Mouse (Mus musculus) cerebellum, adult 11-12 months (tissue): Measurements from ENCODE around the gene Nprl3.
"Not testable (repeated sequence)": the region's sequence is repeated elsewhere in the genome, so short reads cannot be mapped to it uniquely, and the experiment has no call there.

Experiments
- DNase-seq: peaks from one replicate; pipeline ENCODE4 v3.0.0; 2022

The Nprl3 gene

GRCm38 (mm10) chr11:32283091-32283777, 15.7 kb upstream of the Nprl3 start, which contains the start of gene Hba-a1:
Gene Hba-a1 (plus strand): TSS chr11:32283511.
- not testable (repeated sequence) for DNase-seq

DNA sequence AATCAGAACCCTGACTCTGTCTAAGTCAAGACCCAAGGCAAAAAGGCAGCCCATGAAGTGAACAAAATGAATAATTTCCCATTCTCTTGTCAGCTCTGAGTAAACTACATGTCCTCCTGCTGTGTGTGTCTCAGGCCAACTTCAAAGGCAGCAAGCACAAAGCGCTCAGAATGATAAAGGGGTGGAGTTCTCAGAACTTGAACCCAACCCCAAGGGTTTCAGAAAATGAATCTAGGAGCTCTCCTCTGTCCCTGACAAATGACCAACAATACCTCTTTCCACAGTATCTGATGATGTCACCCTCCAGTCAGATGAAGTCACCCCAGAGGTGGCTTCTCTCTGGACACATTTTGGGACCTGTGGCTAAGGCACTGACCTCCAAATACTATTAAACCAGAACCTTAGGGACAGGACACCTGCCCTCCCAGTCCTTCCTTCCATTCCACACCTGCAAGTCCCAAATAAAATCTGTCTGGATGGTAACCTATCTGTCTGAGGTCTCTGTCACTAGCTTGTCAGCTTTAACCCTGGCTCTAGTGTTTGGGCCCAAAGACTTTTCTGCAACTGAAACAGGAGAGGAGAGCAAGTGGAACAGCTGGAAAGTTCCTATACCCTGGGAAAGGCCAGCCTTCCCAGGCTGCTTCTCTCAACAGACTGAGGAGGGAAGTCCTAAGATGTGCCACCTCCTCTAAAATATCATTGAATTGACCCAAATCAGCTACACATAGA, 14.1 kb upstream of the Nprl3 start:
- no peak for DNase-seq

GRCm38 (mm10) chr11:32280646-32281045, 13.1 kb upstream of the Nprl3 start:
- no peak for DNase-seq

GRCm38 (mm10) chr11:32278458-32278957, 11.0 kb upstream of the Nprl3 start:
- no peak for DNase-seq

DNA sequence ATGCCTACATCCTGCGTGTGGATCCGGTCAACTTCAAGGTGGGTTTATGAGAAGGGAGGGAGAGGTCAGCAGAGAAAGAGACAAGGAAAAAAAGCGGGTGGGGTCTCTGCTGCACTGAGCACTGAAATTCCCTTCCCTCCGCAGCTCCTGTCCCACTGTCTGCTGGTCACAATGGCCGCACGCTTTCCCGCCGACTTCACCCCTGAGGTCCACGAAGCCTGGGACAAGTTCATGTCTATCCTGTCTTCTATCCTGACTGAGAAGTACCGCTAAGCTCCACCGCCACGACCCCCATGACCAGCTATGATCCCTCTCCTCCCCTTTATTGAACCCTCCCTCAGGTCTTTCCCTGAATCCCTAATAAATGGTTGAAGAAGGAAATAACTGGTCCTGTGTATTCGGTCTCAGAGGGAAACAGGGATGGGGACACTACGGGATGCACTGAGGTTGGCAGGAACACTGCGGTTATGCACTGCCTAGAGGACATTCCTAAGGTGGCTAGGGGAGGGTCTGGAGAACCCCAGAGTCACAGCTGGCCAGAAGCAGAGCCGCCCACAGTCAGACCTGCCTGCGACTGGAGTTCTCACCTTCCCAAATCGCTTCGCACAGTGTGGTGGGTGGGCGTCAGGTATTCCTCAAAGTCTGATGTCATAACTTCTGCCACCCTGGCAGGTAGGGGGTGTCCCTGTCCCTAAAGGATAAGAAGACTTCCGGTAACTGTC, 10.4 kb upstream of the Nprl3 start:
- no peak for DNase-seq

GRCm38 (mm10) chr11:32276347-32276746, 8.8 kb upstream of the Nprl3 start, which contains the start of gene Hba-x:
Gene Hba-x (plus strand): TSS chr11:32276400.
- no peak for DNase-seq

- DNase-seq, result no peak
Measured at GRCm38 (mm10) chr11:32271178-32271577, 3.7 kb upstream of the Nprl3 start.

DNA sequence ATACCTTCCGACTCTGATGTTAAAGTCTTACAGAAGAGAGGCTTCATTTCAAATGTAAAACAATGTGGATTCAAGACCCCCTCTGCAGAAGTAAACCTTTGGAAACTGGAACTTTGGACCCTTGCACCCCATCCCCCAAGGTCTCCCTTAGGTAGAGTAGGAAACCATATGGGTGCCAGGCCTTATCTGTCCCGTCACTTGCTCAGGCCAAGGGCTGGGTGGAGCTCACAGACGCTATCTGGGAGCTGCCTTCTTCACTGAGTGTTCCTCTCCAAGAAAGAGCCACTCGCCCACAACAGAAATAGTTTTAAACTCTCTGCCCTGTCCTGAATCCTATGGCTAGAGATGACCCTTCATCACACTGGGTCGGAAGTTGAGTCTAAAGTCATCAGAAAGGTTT, 1.4 kb upstream of the Nprl3 start:
- no peak for DNase-seq

DNA sequence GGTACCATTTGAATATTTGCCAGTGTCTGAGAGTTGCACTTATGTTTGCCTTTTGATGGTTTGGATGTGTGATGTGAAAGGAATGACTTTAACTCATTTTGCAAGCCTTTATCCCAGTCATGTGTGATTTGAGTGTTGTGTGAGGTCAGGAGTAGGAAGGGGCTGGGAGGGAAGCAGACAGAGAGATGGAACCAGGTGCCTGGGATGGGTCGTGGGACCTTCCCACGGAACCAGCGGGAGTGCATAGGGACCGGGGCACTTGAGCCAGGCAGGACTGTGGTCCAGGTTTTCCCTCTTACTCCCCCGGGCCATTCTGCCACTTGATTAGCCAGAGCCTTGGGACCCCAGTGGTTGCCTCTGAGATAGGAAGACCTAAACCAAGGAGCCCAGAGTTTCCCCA, 457 bp upstream of the Nprl3 start:
- peak; percentile 37 for DNase-seq

- no peak for DNase-seq
Measured at GRCm38 (mm10) chr11:32266776-32267175, 731 bp downstream of the Nprl3 start.

DNA sequence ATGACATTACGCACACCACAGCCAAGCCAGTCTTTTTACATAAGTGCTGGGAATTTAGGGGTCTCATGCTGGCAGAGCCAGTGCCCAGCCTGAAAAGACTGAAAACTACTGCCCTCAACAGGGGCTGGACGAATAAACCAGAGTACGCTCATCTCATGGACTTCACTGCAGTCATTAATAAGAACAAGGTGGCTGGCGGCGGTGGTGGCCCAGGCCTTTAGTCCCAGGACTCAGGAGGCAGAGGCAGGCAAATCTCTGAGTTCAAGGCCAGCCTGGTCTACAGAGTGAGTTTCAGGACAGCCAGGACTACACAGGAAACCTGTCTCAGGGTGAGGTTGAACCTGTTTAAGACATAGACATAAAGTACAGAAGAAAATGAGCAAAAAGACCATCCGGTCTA, 1.3 kb downstream of the Nprl3 start:
- DNase-seq, result no peak

GRCm38 (mm10) chr11:32265117-32265738, 2.3 kb downstream of the Nprl3 start:
- DNase-seq, result no peak

DNA sequence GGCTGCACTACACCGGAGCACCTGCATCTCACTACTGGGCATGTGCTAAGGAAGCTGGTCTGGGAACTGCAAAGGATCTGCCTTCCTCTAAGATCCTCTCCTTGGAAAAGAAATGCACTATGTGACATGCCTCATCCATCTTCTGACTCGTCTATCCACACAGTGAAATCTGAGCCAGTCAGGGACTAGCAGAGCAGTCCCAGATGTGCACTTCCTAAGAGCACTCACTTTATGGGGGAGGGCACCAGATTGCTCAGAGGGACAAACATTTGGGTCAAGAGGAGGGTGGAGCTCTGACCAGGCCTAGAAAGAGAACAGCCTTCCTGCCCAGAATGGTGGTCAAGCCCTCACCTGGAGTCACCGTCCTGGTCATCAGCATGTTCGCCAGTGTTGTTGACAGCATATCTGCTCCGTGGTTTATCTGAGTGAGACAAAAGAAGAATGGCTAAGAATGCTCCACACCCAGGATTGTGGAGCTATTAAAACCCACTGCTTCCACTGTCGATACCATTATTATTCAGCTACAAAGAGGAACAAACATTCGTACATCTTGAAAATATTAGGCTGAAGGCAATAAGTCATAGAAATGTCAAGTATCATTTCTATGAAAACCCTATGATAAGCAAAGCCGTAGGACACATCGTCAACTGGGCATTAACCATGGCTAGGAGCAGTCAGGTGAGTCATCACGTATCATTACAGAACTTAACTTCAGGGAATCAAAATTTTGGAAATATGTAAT, 4.7 kb downstream of the Nprl3 start:
- no peak for DNase-seq

GRCm38 (mm10) chr11:32256566-32256965, 10.9 kb downstream of the Nprl3 start:
- DNase-seq, result no peak

DNA sequence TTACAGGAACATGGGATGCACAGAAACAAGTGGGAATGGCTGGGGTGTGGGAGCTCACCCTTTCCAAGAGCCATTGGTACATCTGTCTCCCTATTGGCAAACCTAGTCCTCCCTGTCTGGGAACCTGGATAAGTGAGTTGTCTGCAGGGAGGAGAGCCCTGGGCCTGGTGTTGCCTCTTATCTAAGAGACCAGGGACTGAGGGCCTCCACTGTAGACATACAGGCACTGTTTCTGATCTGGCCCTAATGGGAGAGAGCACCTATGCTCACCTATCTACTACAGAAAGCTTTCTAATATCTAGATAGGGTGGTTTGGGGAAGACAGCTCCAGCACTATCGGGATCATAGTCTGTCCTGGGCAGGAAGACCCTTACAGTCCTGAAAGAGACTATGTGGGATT, 11.4 kb downstream of the Nprl3 start:
- DNase-seq, result no peak

GRCm38 (mm10) chr11:32253121-32253520, 14.4 kb downstream of the Nprl3 start:
- peak; percentile 38 for DNase-seq

- no peak for DNase-seq
Measured at GRCm38 (mm10) chr11:32250880-32251763, 16.4 kb downstream of the Nprl3 start.

GRCm38 (mm10) chr11:32248350-32248749, 19.2 kb downstream of the Nprl3 start:
- DNase-seq, result no peak

DNA sequence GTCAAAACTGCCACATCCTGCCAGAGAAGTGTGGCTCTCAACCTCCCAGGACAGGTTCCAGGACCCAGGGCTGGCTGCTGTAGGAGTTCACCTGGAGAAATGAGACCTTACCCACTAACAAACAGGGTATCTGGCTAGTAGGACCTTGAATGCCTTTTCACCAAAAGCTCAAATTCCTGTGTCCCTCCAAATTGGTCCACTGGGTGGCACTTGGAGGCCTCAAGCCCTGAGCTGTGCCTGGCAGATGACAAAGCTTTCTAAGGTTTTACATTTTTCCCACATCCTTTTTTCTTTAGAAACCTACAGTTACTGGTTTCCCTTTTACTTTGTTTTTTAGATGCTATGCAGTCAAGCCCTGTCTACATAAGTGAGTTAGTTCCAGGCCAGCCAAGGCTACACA, 20.4 kb downstream of the Nprl3 start:
- no peak for DNase-seq

DNA sequence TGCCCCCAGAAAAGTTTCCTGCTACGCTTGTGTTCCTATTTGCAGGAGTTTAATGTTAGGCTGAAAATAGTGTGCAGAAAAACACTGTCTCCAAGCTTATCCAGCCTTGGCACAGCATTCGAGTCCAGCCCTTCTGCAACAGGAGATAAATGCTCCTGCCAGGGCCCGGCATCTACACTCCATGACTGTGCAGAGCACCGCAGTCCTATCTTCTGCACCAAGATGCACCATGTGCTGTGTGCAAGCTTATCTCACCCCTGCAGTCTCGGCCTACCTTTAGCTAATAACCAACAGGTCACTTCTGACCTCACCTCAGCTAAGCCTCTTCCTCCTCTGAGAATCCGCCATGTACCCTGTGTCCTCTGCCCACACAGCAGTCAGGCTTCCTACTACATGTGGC, 21.9 kb downstream of the Nprl3 start:
- DNase-seq, result no peak

- no peak for DNase-seq
Measured at GRCm38 (mm10) chr11:32244617-32245016, 22.9 kb downstream of the Nprl3 start.
